Mouse (Mus musculus) small intestine, adult 2 months (tissue): Measurements from ENCODE around the gene Prr36.

ENCODE experiments used
- CTCF ChIP-seq: fragments of 200-500 bp; IDR thresholded peaks from 2 replicates; pipeline ENCODE4 v1.5.1; 2012; ENCODE audit warnings: low read depth, mild to moderate bottlenecking, control low read depth, inconsistent platforms, low read length, moderate library complexity, mixed read lengths; ENCODE audit not compliant: insufficient replicate concordance, insufficient read length; ENCODE audit errors: extremely low read depth
- POLR2A ChIP-seq: fragments of 200-500 bp; IDR thresholded peaks from 2 replicates; pipeline ENCODE4 v1.6.1; 2012; ENCODE audit warnings: low read depth, mild to moderate bottlenecking, control low read depth, inconsistent platforms, low read length, moderate library complexity

- no peak for TF ChIP-seq POLR2A
- no peak for TF ChIP-seq CTCF
Observed at GRCm38 (mm10) chr8:4247951-4248540, 30.8 kb upstream of the Prr36 start, which contains the start of gene Tgfbr3l.
